Mouse (Mus musculus): ENCODE results near the gene Nkx2-1.
"Not testable (repeated sequence)": the region's sequence is repeated elsewhere in the genome, so short reads cannot be mapped to it uniquely, and the experiment has no call there.

Nkx2-1 gene

GRCm38 (mm10) chr12:56536884-56537265, at the start of gene Nkx2-1:
Gene Nkx2-1 (minus strand): TSS chr12:56536908.
- in situ Hi-C loops (cut with MboI), result no loop called here

GRCm38 (mm10) chr12:56541068-56541467, 4.4 kb upstream of the Nkx2-1 start:
- in situ Hi-C loops (cut with MboI), result no loop called here

GRCm38 (mm10) chr12:56540591-56540990, 3.9 kb upstream of the Nkx2-1 start:
- in situ Hi-C loops (cut with MboI), result no loop called here

- in situ Hi-C loops (cut with MboI), result no loop called here
These were observed 1.9 kb upstream of the Nkx2-1 start for GRCm38 (mm10) chr12:56538601-56539000.

GRCm38 (mm10) chr12:56537931-56538330, 1.2 kb upstream of the Nkx2-1 start:
- in situ Hi-C loops (cut with MboI), result no loop called here

GRCm38 (mm10) chr12:56537342-56537741, 634 bp upstream of the Nkx2-1 start:
- in situ Hi-C loops (cut with MboI), result no loop called here

GRCm38 (mm10) chr12:56536174-56536883, 379 bp downstream of the Nkx2-1 start:
- in situ Hi-C loops (cut with MboI), result no loop called here

- in situ Hi-C loops (cut with MboI), result no loop called here
These were observed 1.1 kb downstream of the Nkx2-1 start for GRCm38 (mm10) chr12:56535411-56536173.

- in situ Hi-C loops (cut with MboI), result no loop called here
These were observed 1.9 kb downstream of the Nkx2-1 start for GRCm38 (mm10) chr12:56534651-56535326.

- in situ Hi-C loops (cut with MboI), result no loop called here
These were observed 2.4 kb downstream of the Nkx2-1 start for GRCm38 (mm10) chr12:56534311-56534650.

- in situ Hi-C loops (cut with MboI), result no loop called here
These were observed 3.0 kb downstream of the Nkx2-1 start for GRCm38 (mm10) chr12:56533501-56534310.

- in situ Hi-C loops (cut with MboI), result no loop called here
These were observed 3.7 kb downstream of the Nkx2-1 start for GRCm38 (mm10) chr12:56532986-56533495.

GRCm38 (mm10) chr12:56532142-56532541, 4.6 kb downstream of the Nkx2-1 start:
- in situ Hi-C loops (cut with MboI), result no loop called here

- in situ Hi-C loops (cut with MboI), result no loop called here
These were observed 5.6 kb downstream of the Nkx2-1 start for GRCm38 (mm10) chr12:56531051-56531620.

GRCm38 (mm10) chr12:56529931-56530330, 6.8 kb downstream of the Nkx2-1 start:
- in situ Hi-C loops (cut with MboI), result no loop called here

- in situ Hi-C loops (cut with MboI), result no loop called here
These were observed 7.6 kb downstream of the Nkx2-1 start for GRCm38 (mm10) chr12:56528881-56529681.

- in situ Hi-C loops (cut with MboI), result no loop called here
These were observed 8.6 kb downstream of the Nkx2-1 start for GRCm38 (mm10) chr12:56528034-56528570.

- in situ Hi-C loops (cut with MboI), result no loop called here
These were observed 9.6 kb downstream of the Nkx2-1 start for GRCm38 (mm10) chr12:56527071-56527470.

- in situ Hi-C loops (cut with MboI), result not testable (repeated sequence)
These were observed 11.4 kb downstream of the Nkx2-1 start for GRCm38 (mm10) chr12:56525219-56525797.

- in situ Hi-C loops (cut with MboI), result no loop called here
These were observed 12.5 kb downstream of the Nkx2-1 start for GRCm38 (mm10) chr12:56524201-56524600.

Data from mature B cell (primary cell).